Mouse (Mus musculus) thymus, adult 2 months (tissue): ENCODE results near the gene Etl4.

Experiments
- CTCF ChIP-seq: fragments of 200-500 bp; IDR thresholded peaks from 2 replicates; pipeline ENCODE4 v1.5.1; 2012; ENCODE audit warnings: mild to moderate bottlenecking, control low read depth, low read length, moderate library complexity, borderline replicate concordance; ENCODE audit not compliant: control insufficient read depth, poor library complexity, insufficient read depth; ENCODE audit errors: extremely low read depth
- POLR2A ChIP-seq: fragments of 200-500 bp; IDR thresholded peaks from 2 replicates; pipeline ENCODE4 v1.6.1; 2012; ENCODE audit warnings: mild to moderate bottlenecking, low read length, control low read depth, moderate library complexity; ENCODE audit not compliant: control insufficient read depth, poor library complexity, insufficient read depth; ENCODE audit errors: extremely low read depth

DNA sequence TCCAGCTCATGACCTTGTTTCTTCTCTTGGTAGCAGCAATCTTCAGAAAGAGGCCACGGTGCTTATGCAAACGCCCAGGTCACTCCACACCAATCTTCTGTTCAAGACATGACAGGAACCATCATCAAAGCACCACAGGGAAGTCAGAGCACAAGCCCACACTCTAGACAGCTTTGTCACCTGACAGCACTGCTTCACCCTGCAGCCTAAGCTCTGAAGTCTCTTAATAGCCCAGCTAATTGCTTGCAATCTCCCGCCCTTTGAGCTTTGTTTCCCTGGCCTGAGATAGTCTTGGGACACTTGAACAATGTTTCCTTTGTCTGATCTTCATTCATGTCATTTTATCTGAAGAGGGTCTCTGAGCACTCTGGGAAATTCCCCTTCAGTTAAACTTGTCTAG lies 779.8 kb downstream of the Etl4 start:
- TF ChIP-seq CTCF (no peak), POLR2A (no peak)
